ENCODE assay signal across 11 mouse cellular contexts in the genomic region with DNA sequence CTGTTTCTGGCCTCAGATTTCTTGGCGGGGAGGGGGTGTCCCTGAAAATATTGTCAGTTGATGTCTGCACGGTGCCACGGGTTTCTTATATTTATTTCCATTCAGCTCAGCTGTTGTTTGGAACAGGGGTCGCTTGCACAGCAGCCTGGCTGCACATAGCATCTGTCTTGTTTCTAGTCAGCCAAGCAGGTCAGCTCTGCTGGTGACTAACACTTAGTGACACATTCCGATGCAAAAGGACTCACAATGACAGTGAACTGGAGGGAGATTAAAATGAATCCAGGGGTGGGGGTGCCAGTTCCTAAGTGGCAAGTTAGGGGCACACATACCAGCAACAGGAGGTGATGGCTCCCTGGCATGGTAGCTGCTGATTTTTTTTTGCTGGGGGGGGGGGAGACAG. TPM values are rescaled to one million over a fixed set of nuclear protein-coding genes. Genes with fewer than 3 reads are reported as not detected.
DNase-seq lines count a peak whose midpoint lies in the region; ATAC-seq lines count a peak whose summit lies in the region.
"Had no signal": no experiment of that assay in that cellular context is flagged by ENCODE, and none has a peak within 500 bp of the region (broad histone marks: within the 10 kb centered on the region; RNA-seq: fewer than 3 reads in every experiment).

No protein-coding gene starts in this region.

- DNase-seq in heart, adult 18-20 months: no peak
- peak; percentile 58 for DNase-seq in brain, adult 2 months (ENCODE audit: low read depth, low spot score)
- DNase-seq in midbrain, embryonic 11.5 days (ENCODE audit: low spot score, missing footprints): no peak
- no peak for DNase-seq in urinary bladder, adult 2 months (ENCODE audit: low spot score)
- DNase-seq in adrenal gland, postnatal 10 days: no peak
- no peak for DNase-seq in frontal cortex, postnatal 25 days (ENCODE audit: low spot score in 2 of 2)
- DNase-seq: kidney, adult 11 months; right cerebral cortex, adult 18-20 months had no signal

- peak overlapping the region; percentile 76 for H3K4me2 ChIP-seq in heart, embryonic 12.5 days
- peak overlapping the region; percentile 69 for H3K4me2 ChIP-seq in forebrain, embryonic 15.5 days (replicated peaks)
- H3K4me2 ChIP-seq in midbrain, embryonic 11.5 days: peak overlapping the region; percentile 71

- WGBS in heart, embryonic 12.5 days: 11% methylated on average over 5 of the region's 5 CpGs
- whole genome bisulfite sequencing in forebrain, embryonic 15.5 days: 6% methylated on average over 5 of the region's 5 CpGs
- 2% methylated on average over 5 of the region's 5 CpGs for WGBS in midbrain, embryonic 11.5 days

- H3K27me3 ChIP-seq in heart, embryonic 12.5 days (replicated peaks): peaks cover 25% of the 10 kb centered on the region
- H3K27me3 ChIP-seq in forebrain, embryonic 15.5 days: no peaks in the 10 kb centered on the region
- peaks cover 2% of the 10 kb centered on the region; the same call in 1 of the 2 replicates for H3K27me3 ChIP-seq in midbrain, embryonic 11.5 days (ENCODE audit: control insufficient read depth, insufficient read depth, low read length)

- H3K9me3 ChIP-seq in heart, embryonic 12.5 days (replicated peaks): no peaks in the 10 kb centered on the region
- H3K9me3 ChIP-seq in forebrain, embryonic 15.5 days: no peaks in the 10 kb centered on the region
- H3K9me3 ChIP-seq in midbrain, embryonic 11.5 days (ENCODE audit: control insufficient read depth, low read length): no peaks in the 10 kb centered on the region

- ATAC-seq in heart, embryonic 12.5 days (ENCODE audit: insufficient number of reproducible peaks, low FRiP score): no peak
- no peak for ATAC-seq in forebrain, embryonic 15.5 days (replicated peaks)
- ATAC-seq in midbrain, embryonic 11.5 days (ENCODE audit: low FRiP score): 0 out of 2 replicates have a peak, but pooled peaks have one; percentile 14
- ATAC-seq: CD4-positive, CD25-positive, alpha-beta regulatory T cell, adult 4 months had no signal

- H3K9ac ChIP-seq in heart, embryonic 12.5 days: peak overlapping the region; percentile 66
- peak overlapping the region; percentile 54 for H3K9ac ChIP-seq in forebrain, embryonic 15.5 days (replicated peaks)
- H3K9ac ChIP-seq in midbrain, embryonic 11.5 days (ENCODE audit: low read length): peak overlapping the region; percentile 53

- no peaks in the 10 kb centered on the region for H3K36me3 ChIP-seq in heart, embryonic 12.5 days
- no peaks in the 10 kb centered on the region for H3K36me3 ChIP-seq in forebrain, embryonic 15.5 days
- no peaks in the 10 kb centered on the region for H3K36me3 ChIP-seq in midbrain, embryonic 11.5 days (ENCODE audit: control insufficient read depth, insufficient read depth, low read length)

- H3K4me3 ChIP-seq in heart, embryonic 12.5 days: peak overlapping the region; percentile 39
- peak overlapping the region; percentile 48 for H3K4me3 ChIP-seq in forebrain, embryonic 15.5 days
- peak overlapping the region; percentile 40 for H3K4me3 ChIP-seq in midbrain, embryonic 11.5 days (ENCODE audit: low read depth, low read length)

- no peak overlapping the region for H3K27ac ChIP-seq in heart, embryonic 12.5 days (ENCODE audit: poor library complexity, severe bottlenecking)
- H3K27ac ChIP-seq in forebrain, embryonic 15.5 days (replicated peaks): peak overlapping the region; percentile 51; the same call in 1 of the 2 replicates
- peak overlapping the region; percentile 47; the same call in 1 of the 2 replicates for H3K27ac ChIP-seq in midbrain, embryonic 11.5 days (ENCODE audit: low read depth, low read length)

- peaks cover 16% of the 10 kb centered on the region for H3K4me1 ChIP-seq in heart, embryonic 12.5 days (replicated peaks)
- H3K4me1 ChIP-seq in forebrain, embryonic 15.5 days: peaks cover 20% of the 10 kb centered on the region
- peaks cover 23% of the 10 kb centered on the region for H3K4me1 ChIP-seq in midbrain, embryonic 11.5 days (ENCODE audit: control insufficient read depth, insufficient read depth, low read length)

RNA-seq across cellular contexts. Expression of a gene that starts 0.8 kb away (rescaled TPM):
- 0.90 and 1.1 TPM in 2 replicates for polyA plus RNA-seq in heart, embryonic 12.5 days (2016; fragmentation: Nextera tagmentation; extraction: Ambion mirVana)
- not detected for total RNA-seq in heart, adult 18-20 months (2021)
- polyA plus RNA-seq in forebrain, embryonic 15.5 days (2015; fragmentation: Nextera tagmentation; extraction: Ambion mirVana): 19.2 and 19.7 TPM in 2 replicates
- polyA plus RNA-seq in midbrain, embryonic 11.5 days (2014; fragmentation: Nextera tagmentation; extraction: Ambion mirVana): 12.7 and 14.1 TPM in 2 replicates
- polyA plus RNA-seq in urinary bladder, adult 2 months (2012; rRNA removed): 0.03 TPM in 1 of 2 replicates, not detected in the other
- under 1 TPM; 0.57 to 0.61 TPM for total RNA-seq in adrenal gland, postnatal 10 days (2021)
